Mouse (Mus musculus): ENCODE data around the gene Hrk. TPM values are rescaled to one million over a fixed set of nuclear protein-coding genes. Genes with fewer than 3 reads are reported as not detected.

The Hrk gene
- polyA plus RNA-seq, 1 experiment: 0.02 TPM

GRCm38 (mm10) chr5:118145458-118145857 lies 19.0 kb upstream of the Hrk start:
- Histone ChIP-seq H3K4me3 (no peak overlapping the region), H3K36me3 (ENCODE audit: control insufficient read depth, insufficient read depth) (peaks cover 13% of the 10 kb centered on the region), H3K4me2 (ENCODE audit: low read depth) (no peak overlapping the region), H3K79me2 (ENCODE audit: control insufficient read depth, insufficient read depth) (peaks cover 68% of the 10 kb centered on the region), H3ac (ENCODE audit: control insufficient read depth, insufficient read length) (no peak overlapping the region), H3K27me3 (ENCODE audit: control insufficient read depth, insufficient read depth, insufficient read length) (no peaks in the 10 kb centered on the region)
- TF ChIP-seq MYOG (IDR thresholded peaks at IDR 0.05; ENCODE audit: control insufficient read depth in 1 of 3, insufficient read depth in 1 of 3, insufficient read length in 2 of 3, low read depth in 2 of 3): no peak
- TF ChIP-seq MAX (IDR thresholded peaks at IDR 0.05; ENCODE audit: low read depth): no peak
- TF ChIP-seq MYOD1 (IDR thresholded peaks at IDR 0.05; ENCODE audit: control insufficient read depth in 1 of 3, insufficient read length in 2 of 3, low read depth in 2 of 3): no peak
- no peak for TF ChIP-seq CEBPB (IDR thresholded peaks at IDR 0.05; ENCODE audit: insufficient read depth, poor library complexity, severe bottlenecking)
- no peak for TF ChIP-seq POLR2A (IDR thresholded peaks at IDR 0.05; ENCODE audit: insufficient read length, low read depth)
- no peak for TF ChIP-seq POLR2AphosphoS2 (IDR thresholded peaks at IDR 0.05; ENCODE audit: insufficient read length, low read depth)
- no peak for TF ChIP-seq TCF12 (IDR thresholded peaks at IDR 0.05; ENCODE audit: insufficient read depth, poor library complexity, severe bottlenecking)

- TF ChIP-seq SRF (IDR thresholded peaks at IDR 0.05; ENCODE audit: control insufficient read depth, insufficient read length, low read depth): no peak
- no peak for TF ChIP-seq POLR2AphosphoS2 (IDR thresholded peaks at IDR 0.05; ENCODE audit: insufficient read length, low read depth)
- no peak for TF ChIP-seq CEBPB (IDR thresholded peaks at IDR 0.05; ENCODE audit: insufficient read depth, poor library complexity, severe bottlenecking)
- TF ChIP-seq USF1 (IDR thresholded peaks at IDR 0.05; ENCODE audit: low read depth): no peak
- TF ChIP-seq MAX (IDR thresholded peaks at IDR 0.05; ENCODE audit: low read depth): no peak
- TF ChIP-seq REST (IDR thresholded peaks at IDR 0.05; ENCODE audit: insufficient read depth, insufficient read length): no peak
- no peak for TF ChIP-seq TCF3 (IDR thresholded peaks at IDR 0.05; ENCODE audit: insufficient read length, low read depth)
- TF ChIP-seq MYOD1 (IDR thresholded peaks at IDR 0.05; ENCODE audit: control insufficient read depth in 1 of 3, insufficient read length in 2 of 3, low read depth in 2 of 3): no peak
- no peak for TF ChIP-seq POLR2A (IDR thresholded peaks at IDR 0.05; ENCODE audit: insufficient read length, low read depth)
- no peak for TF ChIP-seq MYOG (IDR thresholded peaks at IDR 0.05; ENCODE audit: control insufficient read depth in 1 of 3, insufficient read depth in 1 of 3, insufficient read length in 2 of 3, low read depth in 2 of 3)
- no peak for TF ChIP-seq TCF12 (IDR thresholded peaks at IDR 0.05; ENCODE audit: insufficient read depth, poor library complexity, severe bottlenecking)
- no peak for TF ChIP-seq E2F4 (IDR thresholded peaks at IDR 0.05; ENCODE audit: insufficient read depth)
- no peaks in the 10 kb centered on the region for H3K27me3 ChIP-seq (ENCODE audit: control insufficient read depth, insufficient read depth, insufficient read length)
- H3K4me3 ChIP-seq: no peak overlapping the region
- peaks cover 73% of the 10 kb centered on the region for H3K79me2 ChIP-seq (ENCODE audit: control insufficient read depth, insufficient read depth)
- peaks cover 7% of the 10 kb centered on the region for H3K36me3 ChIP-seq (ENCODE audit: control insufficient read depth, insufficient read depth)
- H3K4me2 ChIP-seq (ENCODE audit: low read depth): no peak overlapping the region
- no peak overlapping the region for H3ac ChIP-seq (ENCODE audit: control insufficient read depth, insufficient read length)
Observed at GRCm38 (mm10) chr5:118145999-118146679, 18.3 kb upstream of the Hrk start.

- no peak overlapping the region for H3ac ChIP-seq (ENCODE audit: control insufficient read depth, insufficient read length)
- H3K36me3 ChIP-seq (ENCODE audit: control insufficient read depth, insufficient read depth): peaks cover 3% of the 10 kb centered on the region
- H3K27me3 ChIP-seq (ENCODE audit: control insufficient read depth, insufficient read depth, insufficient read length): no peaks in the 10 kb centered on the region
- no peak overlapping the region for H3K4me3 ChIP-seq
- H3K4me2 ChIP-seq (ENCODE audit: low read depth): peak overlapping the region; percentile 50
- no peak for TF ChIP-seq CEBPB (IDR thresholded peaks at IDR 0.05; ENCODE audit: insufficient read depth, poor library complexity, severe bottlenecking)
- H3K79me2 ChIP-seq (ENCODE audit: control insufficient read depth, insufficient read depth): peaks cover 83% of the 10 kb centered on the region
Observed at GRCm38 (mm10) chr5:118147264-118147663, 17.2 kb upstream of the Hrk start.

- TF ChIP-seq CEBPB (IDR thresholded peaks at IDR 0.05; ENCODE audit: insufficient read depth, poor library complexity, severe bottlenecking) (0 out of 2 replicates have a peak, but pooled peaks have one; percentile 42), POLR2AphosphoS2 (IDR thresholded peaks at IDR 0.05; ENCODE audit: insufficient read length, low read depth) (no peak), TCF3 (IDR thresholded peaks at IDR 0.05; ENCODE audit: insufficient read length, low read depth) (peak; percentile 83), MYOG (IDR thresholded peaks at IDR 0.05; ENCODE audit: control insufficient read depth in 1 of 3, insufficient read depth in 1 of 3, insufficient read length in 2 of 3, low read depth in 2 of 3) (peak in 2 of 3 experiments; percentile 56 to 79), POLR2A (IDR thresholded peaks at IDR 0.05; ENCODE audit: insufficient read length, low read depth) (no peak), MYOD1 (IDR thresholded peaks at IDR 0.05; ENCODE audit: control insufficient read depth in 1 of 3, insufficient read length in 2 of 3, low read depth in 2 of 3) (peak; percentile 99 to 100 (median 100)), E2F4 (IDR thresholded peaks at IDR 0.05; ENCODE audit: insufficient read depth) (no peak), TCF12 (IDR thresholded peaks at IDR 0.05; ENCODE audit: insufficient read depth, poor library complexity, severe bottlenecking) (peak; percentile 91), USF1 (IDR thresholded peaks at IDR 0.05; ENCODE audit: low read depth) (no peak)
- no peak overlapping the region for H3ac ChIP-seq (ENCODE audit: control insufficient read depth, insufficient read length)
- H3K4me3 ChIP-seq: no peak overlapping the region
- peaks cover 88% of the 10 kb centered on the region for H3K79me2 ChIP-seq (ENCODE audit: control insufficient read depth, insufficient read depth)
- H3K4me2 ChIP-seq (ENCODE audit: low read depth): peak overlapping the region; percentile 68
- H3K36me3 ChIP-seq (ENCODE audit: control insufficient read depth, insufficient read depth): no peaks in the 10 kb centered on the region
- no peaks in the 10 kb centered on the region for H3K27me3 ChIP-seq (ENCODE audit: control insufficient read depth, insufficient read depth, insufficient read length)
Observed at GRCm38 (mm10) chr5:118149711-118150110, 14.7 kb upstream of the Hrk start.

GRCm38 (mm10) chr5:118154839-118155564 lies 9.4 kb upstream of the Hrk start, which contains the start of gene Fbxw8:
TSS of gene Fbxw8 (minus strand) at chr5:118155464.
- H3ac ChIP-seq (ENCODE audit: control insufficient read depth, insufficient read length): peak within 1 kb of the TSS; percentile 38
- TF ChIP-seq MAX (IDR thresholded peaks at IDR 0.05; ENCODE audit: low read depth): no peak
- TF ChIP-seq POLR2A (IDR thresholded peaks at IDR 0.05; ENCODE audit: insufficient read length, low read depth): peak; percentile 95
- TF ChIP-seq MYOD1 (IDR thresholded peaks at IDR 0.05; ENCODE audit: control insufficient read depth in 1 of 3, insufficient read length in 2 of 3, low read depth in 2 of 3): peak in 1 of 3 experiments; percentile 51
- no peak for TF ChIP-seq CEBPB (IDR thresholded peaks at IDR 0.05; ENCODE audit: insufficient read depth, poor library complexity, severe bottlenecking)
- TF ChIP-seq TCF12 (IDR thresholded peaks at IDR 0.05; ENCODE audit: insufficient read depth, poor library complexity, severe bottlenecking): no peak
- peak; percentile 94 for TF ChIP-seq POLR2AphosphoS2 (IDR thresholded peaks at IDR 0.05; ENCODE audit: insufficient read length, low read depth)
- TF ChIP-seq SRF (IDR thresholded peaks at IDR 0.05; ENCODE audit: control insufficient read depth, insufficient read length, low read depth): peak; percentile 10
- no peak for TF ChIP-seq REST (IDR thresholded peaks at IDR 0.05; ENCODE audit: insufficient read depth, insufficient read length)
- no peak for TF ChIP-seq USF1 (IDR thresholded peaks at IDR 0.05; ENCODE audit: low read depth)
- TF ChIP-seq MYOG (IDR thresholded peaks at IDR 0.05; ENCODE audit: control insufficient read depth in 1 of 3, insufficient read depth in 1 of 3, insufficient read length in 2 of 3, low read depth in 2 of 3): peak in 1 of 3 experiments; percentile 31
- no peaks in the 10 kb centered on the region for H3K27me3 ChIP-seq (ENCODE audit: control insufficient read depth, insufficient read depth, insufficient read length)
- H3K4me2 ChIP-seq (ENCODE audit: low read depth): peak within 1 kb of the TSS; percentile 86
- peaks cover 43% of the 10 kb centered on the region for H3K79me2 ChIP-seq (ENCODE audit: control insufficient read depth, insufficient read depth)
- H3K4me3 ChIP-seq: peak within 1 kb of the TSS; percentile 54
- H3K36me3 ChIP-seq (ENCODE audit: control insufficient read depth, insufficient read depth): no peaks in the 10 kb centered on the region
